Mouse (Mus musculus): Measurements from ENCODE around the gene Ppp1r9a.

DNA sequence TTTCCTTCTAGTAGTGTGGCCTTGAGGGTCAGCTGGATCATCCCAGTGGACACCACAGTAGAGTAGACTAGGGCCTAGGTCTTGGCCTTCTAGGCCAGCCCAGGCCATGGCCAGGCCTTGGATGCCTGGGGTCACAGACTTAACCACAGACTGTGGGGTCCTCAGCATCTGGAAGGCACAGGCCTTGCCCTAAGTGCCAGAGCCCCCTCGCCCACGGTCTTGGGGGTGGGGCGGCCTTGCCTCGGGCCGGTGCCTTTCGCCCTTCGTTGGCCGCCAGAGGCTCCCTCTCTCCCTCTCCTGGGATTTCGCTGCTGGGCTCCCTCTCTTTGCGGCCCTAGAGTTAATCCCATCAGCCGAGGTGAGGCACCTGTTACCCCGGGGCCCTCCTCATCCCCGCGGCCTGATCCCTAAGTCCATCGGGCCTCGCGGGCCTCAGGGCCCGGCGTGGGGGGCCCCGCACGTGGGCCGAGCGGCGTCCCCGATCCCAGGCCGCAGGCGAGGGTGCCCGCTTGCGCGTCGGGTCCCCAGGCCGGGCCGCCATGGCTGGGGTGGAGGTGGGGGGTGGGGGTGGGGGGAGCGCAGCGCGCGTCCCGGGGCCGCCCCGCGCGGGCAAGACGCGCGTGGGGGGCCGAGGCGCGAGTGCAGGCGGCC, at the start of gene Ppp1r9a:
- TF ChIP-seq CTCF (conservative IDR thresholded peaks at IDR 0.05 in 1 of 2, IDR thresholded peaks at IDR 0.05 in 1 of 2; ENCODE audit: low read depth in 2 of 2, low read length in 2 of 2) (no peak), EP300 (IDR thresholded peaks at IDR 0.05; ENCODE audit: low read length) (no peak)

All from CH12.LX (cell line).